Mouse (Mus musculus) spleen, postnatal 10 days (tissue): ENCODE data around the gene Bdkrb1.
A peak's percentile ranks its signal among the peaks of the same experiment; 100 is the strongest.

ENCODE experiments used
- DNase-seq, 2 experiments: peaks; one replicate each; pipeline ENCODE4 v3.0.0; 2021 to 2022; ENCODE audit warnings: low spot score in 2 of 2

Bdkrb1 gene

DNA sequence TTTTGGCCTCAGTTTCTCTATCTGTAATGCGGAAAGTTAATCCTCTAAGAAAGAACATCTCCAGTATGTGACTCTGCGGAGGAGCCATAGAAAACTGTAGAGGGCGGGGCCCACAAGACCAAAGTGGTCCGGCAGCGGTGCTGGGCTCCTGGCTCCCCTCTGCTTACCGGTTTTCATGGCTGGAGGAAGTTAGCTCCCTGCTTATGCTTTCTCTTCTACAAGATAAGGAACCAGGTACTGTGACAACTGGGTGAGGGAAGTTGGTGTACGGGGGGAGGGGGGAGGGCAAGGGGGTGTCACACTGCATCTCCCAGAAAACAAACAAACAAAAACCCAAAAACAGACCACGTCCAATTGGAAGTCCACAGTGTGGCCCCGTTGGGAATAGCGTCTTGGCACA, 4.4 kb upstream of the Bdkrb1 start:
- no peak for DNase-seq

DNA sequence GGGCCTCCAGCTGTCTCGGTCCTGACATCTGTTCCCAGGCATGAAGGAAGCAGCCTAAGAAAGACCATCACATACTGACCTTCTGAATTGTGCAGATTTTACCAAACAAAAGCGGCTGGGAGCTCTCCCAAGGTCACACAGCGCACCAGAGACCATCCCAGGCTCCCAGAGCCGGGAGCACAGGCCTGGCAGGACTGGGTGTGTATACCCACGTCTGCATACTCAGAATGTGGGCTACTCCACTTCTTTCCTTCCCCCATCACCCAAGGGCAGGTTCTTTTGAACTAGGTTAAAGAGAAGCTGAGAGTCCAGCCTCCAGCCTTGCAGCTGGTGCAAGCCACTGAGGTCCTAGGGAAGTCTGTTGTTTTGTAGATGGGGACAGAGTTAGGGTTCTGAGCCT, 3.8 kb upstream of the Bdkrb1 start:
- no peak for DNase-seq

DNA sequence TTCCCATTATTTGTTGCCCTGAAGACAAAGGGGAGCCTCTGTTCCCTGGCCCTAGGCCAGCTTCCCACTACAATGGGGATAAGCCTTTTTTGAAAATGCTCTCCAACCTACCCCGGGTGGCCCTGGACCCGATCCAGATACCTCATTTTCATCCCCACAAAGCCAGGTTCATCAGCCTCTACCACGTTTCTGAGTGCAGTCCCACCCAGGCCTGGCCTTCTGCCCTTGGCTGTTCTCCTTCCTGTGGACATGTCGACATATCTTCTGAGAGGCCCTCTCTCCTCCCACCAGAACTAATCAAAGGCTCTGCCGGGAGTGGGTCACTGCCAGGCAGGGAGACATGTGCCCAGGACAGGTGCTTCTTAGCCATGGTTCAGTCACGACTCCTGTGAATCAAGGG, 1.3 kb upstream of the Bdkrb1 start:
- DNase-seq, result no peak

DNA sequence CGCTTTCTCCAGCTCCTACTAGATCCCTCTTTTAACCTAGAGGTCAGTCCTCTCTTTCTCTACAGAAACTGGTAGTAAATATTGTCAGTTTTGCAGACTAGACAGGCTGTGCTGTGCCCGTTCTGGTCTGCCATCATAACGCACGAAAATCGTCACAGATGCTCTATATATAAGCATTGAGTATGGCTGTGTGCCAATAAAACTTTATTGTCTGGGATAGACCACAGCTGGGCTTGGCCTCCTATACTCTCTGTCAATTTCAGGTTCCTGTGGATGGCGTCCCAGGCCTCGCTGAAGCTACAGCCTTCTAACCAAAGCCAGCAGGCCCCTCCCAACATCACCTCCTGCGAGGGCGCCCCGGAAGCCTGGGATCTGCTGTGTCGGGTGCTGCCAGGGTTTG, 1.0 kb downstream of the Bdkrb1 start:
- DNase-seq, result no peak

DNA sequence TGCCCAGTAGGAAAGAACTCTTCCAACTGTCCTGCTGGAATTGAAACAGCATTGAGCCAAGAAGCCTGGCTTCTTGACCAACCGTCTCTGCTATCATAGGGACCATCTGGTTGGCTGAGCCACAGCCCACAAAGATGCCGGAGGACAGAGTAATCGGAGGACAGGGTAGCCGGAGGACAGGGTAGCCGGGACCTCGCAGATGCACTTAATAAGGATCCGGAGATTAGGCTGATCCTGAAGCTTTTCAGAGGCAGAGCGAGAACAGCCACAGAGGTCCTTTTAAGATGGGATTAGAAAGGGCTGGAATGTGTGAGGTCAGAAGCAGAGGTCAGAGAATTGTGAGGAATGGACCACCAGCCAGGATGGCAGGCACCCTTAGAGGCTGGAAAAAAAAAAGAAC, 2.3 kb downstream of the Bdkrb1 start:
- DNase-seq, result no peak

DNA sequence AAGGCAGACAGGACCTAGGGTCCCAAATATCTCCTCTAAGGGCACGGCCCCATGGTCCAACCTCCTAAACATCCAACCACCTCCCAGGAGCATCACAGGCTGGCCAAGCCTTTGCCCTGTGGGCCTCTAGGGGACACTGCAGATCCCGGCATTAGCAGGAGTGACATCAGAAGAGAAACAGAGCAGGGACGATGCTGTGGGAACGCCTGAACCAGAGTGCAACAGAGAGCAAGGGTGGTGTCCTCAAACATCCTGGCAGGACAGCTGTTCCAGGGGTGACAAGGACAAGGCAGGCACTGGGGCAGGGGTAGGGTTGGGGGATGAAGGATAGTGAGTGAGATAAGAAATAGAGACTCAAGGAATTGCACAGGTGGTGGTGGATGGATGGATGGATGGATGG, 4.0 kb downstream of the Bdkrb1 start:
- DNase-seq, result no peak

DNA sequence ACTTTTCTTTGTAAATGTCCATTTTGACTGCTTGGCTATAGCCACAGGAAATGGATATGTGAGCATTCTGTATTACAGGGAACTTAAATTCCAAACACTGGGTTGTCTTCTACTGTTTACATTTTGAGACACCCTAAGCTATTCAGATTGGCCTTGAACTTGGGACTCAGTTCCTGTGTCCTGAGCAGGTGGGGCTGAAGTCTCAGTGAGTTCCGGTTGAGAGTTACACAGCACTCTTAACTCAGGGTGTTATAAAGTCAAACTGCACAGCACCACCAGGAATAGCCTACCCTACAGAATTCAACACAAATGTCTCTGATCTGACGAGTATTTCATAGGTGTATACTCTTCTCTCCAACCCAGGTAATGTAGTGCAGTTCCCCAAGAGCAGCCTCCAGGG, 8.2 kb downstream of the Bdkrb1 start:
- no peak for DNase-seq

DNA sequence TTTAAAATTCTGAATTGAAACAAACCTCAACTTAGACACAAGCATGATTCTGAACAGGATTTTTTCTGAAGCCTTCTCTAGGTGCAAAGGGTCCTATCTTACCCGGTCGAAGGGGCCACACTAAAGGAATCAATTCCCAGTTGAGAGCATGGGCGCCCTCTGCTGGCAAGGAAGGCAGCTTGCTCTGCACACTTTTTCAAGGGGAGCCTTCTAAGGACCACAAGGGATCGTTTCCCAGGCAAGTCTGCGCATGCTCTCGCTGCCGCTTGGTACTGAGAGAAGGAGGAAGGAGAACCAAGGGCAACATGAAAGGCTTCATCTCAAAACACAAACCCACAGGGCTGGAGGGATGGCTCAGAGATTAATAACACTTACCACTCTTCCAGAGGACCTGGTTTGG, 8.9 kb downstream of the Bdkrb1 start:
- peak in 1 of 2 experiments; percentile 62 for DNase-seq

DNA sequence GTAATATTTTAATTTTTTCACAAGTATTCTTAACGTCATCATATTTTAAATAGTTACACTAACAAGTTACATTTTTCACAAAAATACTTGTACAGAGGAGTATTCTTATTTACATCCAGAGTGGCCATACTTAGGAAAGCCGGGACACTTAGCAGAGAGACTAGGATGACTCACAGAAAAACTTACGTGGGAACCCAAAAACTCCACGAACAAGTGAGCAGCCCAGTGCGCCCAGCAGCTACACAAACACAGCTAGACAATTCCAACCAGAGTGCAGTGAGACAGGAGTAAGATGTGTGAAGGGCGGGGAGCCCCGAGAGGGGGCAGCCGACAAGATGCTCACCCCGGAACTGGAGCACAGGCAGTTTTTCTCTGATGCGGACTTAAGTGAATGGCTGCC, 10.7 kb downstream of the Bdkrb1 start:
- no peak for DNase-seq

DNA sequence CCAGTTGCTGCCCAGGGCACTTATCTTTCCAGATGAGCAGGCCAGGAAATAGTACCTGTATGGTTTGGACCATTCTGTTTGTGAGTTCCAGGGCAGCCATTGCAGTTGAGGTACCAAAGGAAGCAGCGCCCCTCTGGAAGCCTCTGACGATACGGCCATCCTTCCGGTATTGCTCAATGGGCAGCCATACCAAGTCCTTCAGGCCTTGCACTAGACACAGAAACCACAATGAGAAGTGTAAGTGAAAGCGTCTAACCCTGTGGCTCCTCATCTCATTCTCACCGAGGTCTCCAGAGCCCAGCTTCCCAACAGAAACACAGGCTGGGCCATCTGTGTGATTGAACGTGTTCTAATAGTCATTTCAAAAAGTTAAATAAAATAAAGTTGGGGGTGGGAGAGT, 19.2 kb downstream of the Bdkrb1 start:
- no peak for DNase-seq

DNA sequence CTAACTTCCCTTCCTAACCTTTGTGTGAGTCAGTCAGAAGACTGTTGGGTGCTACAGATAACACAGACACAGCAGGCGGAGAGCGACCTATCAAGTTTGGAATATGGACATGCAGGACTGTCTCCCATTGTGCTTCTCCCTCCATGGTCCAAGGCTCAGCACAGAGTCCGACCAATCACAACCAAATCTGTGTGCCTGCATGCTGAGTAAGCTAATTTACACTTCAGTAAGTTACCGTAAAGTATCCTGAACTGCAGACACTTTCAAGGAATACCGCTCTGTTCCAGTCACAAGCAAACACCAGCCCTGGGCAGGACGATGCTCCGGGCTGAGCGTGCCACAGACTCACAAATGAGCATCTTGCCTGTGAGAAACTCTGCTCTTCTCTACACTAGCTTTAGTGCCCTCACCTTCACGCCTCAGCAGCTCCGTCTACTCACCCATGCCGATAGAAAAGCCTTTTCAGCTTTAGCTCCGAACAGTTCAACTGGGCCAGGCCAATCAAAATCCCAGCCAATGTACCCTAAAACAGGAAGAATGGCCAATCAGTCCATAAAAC, 20.2 kb downstream of the Bdkrb1 start:
- no peak for DNase-seq

DNA sequence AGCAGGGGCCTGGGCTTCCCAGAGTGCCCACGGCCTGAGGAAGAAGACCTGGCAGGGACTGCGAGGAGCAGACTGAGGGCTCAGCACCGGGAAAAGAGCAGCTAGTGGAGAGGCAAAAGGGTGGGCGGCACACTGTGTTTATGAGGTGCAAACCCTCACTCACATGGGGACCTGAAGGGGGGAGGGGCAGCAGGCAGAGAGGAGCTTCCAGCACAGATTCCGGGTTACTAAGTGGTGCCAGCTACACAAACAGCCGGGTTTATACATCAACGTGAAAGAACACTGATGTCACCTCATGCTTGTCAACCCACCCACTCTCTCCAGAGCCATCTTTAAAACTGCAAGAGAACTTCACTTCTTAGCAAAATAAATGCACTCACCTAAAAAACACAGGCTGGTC, 22.9 kb downstream of the Bdkrb1 start:
- DNase-seq, result no peak

DNA sequence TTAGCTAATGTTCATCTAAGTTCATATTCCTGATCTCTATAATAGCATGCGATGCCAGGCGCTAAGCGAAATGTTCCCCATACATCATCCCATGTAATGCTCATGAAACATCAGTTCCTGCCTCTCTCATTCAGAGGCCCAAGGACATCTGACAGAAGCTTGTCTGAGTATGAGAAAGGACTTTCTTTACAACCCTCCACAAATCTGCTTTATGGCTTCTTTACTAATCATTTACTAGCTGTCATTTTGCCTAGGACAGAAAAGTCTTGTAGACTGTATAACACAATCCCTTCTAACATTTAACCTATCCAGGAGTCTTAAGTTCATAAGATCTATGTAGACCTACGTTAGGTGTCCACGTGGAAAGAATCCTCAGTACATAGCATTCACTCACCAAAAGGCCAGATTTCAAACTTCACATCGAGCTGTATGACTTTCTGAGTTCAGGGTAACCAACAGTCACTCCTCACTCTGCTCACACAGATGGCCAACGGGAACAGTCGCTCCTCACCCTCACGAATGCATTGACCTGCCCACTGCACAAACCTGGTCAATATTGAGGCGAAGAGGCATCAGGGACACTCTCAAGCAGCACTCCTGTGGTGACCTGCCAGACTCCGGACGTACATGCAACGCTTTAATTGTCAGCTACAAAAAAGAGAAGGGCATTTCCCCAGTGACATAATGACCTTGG, 31.6 kb downstream of the Bdkrb1 start:
- no peak for DNase-seq

DNA sequence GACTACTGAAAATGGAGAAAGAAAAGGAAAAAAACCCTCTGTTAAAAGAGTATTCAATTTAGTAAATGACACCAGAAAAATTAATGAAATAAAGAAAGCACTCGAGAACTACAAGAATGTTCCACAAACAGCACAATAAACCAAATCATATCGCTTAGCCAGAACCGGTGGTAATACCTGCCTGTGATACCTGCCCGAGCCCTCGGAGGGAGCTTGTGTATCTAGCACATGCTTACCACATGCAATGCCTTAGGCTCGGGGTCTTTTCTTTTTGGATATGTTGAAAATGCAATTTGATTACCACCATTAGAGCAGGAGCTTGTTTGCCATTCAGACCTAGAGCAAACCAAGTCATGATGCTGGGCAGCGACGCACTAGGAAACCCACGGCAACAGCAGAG, 33.7 kb downstream of the Bdkrb1 start:
- DNase-seq, result no peak

DNA sequence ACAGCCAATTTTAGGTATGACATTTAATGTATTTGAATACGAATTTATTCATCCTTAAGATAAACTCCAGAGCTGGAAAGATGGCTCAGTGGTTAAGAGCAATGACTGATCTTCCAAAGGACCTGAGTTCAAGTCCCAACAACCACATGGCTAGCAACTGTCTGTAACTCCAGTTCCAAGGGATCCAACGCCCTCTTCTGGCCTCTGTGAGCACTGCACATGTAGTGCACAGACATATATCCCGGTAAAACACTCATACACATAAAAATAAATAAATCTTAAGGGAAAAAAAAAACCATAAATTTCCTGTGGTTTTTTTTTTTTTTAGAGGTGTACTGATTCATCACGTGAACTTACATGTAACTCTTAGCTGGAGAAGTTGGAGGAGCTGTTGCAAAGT, 34.7 kb downstream of the Bdkrb1 start:
- no peak for DNase-seq

DNA sequence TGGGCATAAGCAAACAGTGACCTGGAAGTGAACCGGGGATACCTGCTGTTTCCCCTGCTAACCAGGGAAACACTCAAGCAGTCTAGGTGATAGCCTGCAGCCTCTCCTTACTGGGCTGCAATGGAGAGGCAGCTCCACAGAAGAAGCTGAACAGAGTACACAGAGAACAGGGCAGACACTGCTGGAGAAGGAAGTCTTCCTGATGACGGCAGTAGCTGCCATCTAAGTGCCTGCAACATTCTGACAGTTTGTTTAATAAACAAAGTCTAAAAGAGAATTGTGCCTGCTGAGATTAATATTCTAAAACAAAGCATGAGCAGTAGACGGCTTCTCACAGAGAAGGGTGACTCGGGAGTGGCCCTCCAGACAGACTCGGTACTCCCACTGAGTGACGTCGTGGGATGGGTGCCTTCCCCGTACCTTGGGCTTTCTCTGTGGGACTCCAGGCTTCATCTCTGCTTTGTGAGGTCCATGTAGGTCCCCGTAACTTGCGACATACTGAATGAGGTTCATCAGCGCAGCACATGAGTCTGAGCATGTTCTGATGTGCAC, 40.0 kb downstream of the Bdkrb1 start:
- DNase-seq, result no peak
